Mouse (Mus musculus) spleen, adult 12 weeks (tissue): ENCODE results near the gene Omd.
"Not testable (repeated sequence)": the region's sequence is repeated elsewhere in the genome, so short reads cannot be mapped to it uniquely, and the experiment has no call there.

Source experiments
- DNase-seq: peaks from one replicate; pipeline ENCODE4 v3.0.0; 2022; ENCODE audit warnings: low spot score

Omd gene

DNA sequence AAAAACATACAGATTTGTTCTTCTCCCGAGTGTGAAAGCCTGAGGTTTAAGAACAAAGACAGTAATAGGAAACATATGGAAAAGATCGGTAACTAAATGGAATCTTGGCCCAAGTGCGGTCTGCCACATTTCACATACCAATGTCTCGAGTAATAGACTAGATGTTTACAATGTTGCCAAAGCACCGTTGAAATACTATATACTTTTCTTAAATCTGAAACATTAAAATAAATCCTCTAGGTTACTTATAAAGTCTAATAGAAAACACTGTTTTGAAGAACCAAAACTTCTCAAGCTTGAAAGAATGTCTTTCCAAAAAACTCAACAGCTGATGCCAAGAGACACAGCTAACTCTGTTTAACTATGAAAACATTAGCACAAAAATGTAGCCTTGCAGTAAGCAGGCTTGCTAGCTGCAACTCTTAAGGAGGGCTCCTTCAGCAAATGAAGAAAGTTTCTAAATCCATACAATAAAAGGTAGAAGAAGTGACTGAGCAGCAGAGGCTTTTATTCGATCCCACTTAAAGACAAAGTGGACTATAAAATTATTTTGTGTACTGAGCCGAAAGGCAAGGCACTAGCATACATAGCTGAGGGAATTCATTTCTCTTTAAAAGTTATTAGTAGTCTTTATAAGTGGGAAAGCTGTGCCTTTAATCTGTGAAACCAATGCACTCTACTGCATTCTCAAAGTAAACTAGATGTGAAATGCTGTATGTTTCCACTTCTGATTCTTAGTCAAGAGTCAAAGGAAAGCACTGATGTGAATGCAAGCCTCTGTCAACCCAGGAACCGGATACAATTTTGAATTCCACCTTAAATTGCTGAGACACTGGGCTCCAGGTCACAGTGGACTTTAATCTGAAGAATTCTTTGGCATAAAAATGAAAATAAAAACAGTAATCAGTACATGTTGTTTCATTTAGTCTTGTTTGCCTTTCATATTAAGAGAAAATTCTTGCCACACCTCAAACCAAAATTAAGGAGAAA is at the start of gene Omd:
Gene Omd (plus strand): TSS at position 922 of the 990 bp plus-strand sequence.
- DNase-seq = no peak

DNA sequence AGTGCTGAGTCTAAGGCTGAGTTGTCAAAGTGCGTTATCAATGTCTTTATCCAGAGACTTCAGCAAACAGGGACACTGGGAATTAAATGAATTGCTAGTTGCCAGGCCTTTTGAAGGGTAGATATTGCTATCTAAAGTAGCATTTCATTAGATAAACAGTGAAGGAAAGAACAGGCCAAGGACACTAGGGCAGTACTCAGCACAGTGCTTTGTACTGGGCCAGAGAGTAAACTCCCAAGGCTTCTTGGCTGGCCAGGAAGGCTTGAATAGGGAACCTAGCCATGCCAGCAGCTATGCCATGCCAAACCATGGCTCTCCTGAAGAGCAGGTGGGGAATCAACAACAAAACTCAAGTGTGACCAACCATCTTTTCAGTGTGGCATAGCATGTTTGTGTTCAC is 45.3 kb upstream of the Omd start:
- DNase-seq = no peak

DNA sequence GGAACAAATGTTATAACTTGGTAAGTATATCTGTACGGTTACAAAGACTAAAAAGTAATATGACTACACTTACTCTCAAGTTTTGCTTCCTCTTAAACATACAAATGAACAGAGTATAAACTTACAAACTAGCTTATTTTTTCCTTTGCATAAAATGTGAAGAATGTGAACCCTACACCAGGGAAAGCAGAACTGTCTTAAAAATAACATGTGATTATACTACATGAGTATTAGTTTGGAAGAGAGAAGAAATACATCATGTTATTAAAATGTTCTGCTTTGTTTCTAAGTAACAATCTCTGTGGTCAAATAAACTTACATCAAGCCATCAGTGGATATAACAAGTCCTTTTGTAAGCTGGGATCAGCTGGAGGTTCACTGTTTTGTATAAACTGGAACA is 43.6 kb upstream of the Omd start:
- DNase-seq = no peak

DNA sequence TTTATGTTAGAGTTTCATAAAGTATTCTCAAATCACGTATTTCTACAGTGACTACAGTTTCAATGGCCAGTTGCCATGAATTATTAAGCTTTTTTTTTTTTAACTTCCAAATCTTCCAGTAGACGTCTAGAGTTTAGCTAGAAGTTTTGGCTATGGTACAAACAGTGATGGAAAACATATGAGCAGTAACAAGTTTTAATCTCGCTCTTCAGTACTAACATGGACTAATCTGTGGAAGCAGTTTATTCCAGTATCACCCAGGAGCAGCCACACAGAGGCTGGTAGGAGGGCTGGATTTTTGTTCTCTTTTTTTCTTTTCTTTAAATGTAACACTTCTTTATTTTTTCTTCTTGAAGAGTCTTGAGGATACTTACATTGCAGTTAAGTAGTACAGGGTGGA is 38.0 kb upstream of the Omd start, which contains the start of gene Aspn:
Gene Aspn (plus strand): TSS at position 165 of the 400 bp plus-strand sequence.
- DNase-seq = no peak

DNA sequence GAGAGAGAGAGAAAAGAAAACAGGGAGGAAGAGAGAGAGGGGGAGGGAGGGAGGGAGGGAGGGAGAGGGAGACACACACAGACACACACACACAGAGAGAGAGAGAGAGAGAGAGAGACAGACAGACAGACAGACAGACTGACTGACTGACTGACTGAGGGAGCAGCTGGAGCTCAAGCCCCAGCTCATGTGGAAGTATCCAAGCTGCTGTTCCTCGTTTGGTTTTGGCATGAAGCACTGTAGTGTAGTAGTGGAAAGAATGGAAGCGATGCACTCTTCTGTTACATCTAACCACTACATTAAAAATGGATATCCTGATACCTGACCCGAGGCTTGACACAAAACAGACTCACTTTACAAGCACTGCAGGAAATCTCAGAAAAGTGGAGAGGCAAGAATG is 36.6 kb upstream of the Omd start:
- DNase-seq = no peak

DNA sequence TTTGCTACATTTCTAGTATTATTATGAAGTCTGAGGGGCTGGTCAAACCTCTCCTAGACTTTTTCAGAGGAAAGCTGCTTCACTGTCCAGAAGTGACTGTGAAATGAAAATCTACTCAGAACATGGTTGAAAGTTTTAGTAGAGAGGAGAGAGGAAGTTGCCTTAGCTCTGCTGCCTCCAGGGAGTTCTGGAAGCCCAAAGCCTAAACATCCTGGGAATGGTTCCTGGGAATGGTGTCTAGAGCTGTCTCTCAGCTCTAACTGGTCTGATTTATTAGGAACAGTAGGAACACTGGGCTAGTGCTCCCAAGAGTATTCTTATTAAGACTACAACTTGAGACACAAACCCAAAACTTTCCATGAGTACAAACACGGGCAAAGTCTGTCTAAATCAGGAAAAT is 35.7 kb upstream of the Omd start:
- no peak for DNase-seq

DNA sequence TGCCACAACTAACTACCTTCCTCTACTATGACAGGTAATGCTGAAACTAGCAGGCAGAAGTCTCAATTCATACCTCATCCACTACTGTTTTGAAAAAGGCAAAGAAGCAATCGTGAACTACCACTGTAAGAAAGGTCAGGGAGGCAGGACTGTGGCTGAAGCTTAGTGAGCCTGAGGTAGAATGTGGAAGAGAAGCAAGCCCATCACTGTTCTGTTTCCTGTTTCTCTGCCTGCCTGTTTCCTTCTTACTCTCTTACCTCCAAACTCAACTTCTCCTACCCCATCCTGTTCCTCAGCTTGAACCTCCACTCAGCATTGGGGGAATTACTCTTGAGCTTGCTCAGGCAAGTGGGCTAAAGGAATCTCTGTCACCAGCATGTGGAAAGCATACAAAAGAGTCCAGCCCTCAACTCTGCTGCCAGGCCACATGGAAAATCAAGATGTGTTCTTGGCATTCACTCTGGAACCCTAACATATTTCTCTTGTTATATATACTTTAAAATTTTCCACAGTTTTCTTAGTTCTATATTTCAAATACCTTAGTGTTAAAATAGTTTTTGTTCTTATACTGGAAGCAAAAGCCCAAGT is 34.6 kb upstream of the Omd start:
- DNase-seq = no peak

DNA sequence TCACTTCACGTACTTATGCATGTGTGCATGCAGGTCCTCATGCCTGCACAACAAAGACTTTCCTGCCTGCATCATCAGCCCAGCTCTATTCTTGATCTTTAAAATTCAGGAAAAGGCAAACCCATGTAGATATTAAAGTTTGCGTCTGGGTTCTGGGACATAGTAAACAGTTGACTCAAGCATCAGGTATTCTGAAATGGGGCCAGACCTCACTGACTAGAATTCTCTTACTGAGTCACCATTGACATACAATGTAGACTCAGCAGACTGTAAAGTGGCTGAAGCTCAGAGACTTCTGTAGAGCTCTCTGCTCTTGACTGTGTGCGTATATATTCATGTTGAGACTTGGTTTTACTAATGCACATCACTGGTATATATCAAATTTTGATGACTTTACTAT is 32.6 kb upstream of the Omd start:
- no peak for DNase-seq

DNA sequence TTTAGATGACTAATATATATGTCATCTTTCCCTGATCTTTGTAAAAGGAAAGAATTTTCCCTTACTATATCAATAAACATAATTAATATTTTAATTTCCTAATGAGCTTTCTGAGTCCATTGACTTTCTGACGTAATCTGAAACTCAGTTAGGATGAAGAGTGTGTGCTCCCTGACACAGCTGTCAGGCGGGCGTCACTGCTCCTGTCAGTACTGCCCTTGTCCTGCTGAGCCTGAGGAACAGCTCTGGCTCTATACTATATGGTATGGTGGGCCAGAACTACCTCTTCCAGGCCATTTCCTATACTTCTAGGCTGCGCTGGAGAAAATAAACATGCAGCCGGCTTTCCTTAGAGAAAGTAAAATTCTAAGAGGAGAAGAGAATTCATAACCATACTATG is 27.7 kb upstream of the Omd start:
- no peak for DNase-seq

DNA sequence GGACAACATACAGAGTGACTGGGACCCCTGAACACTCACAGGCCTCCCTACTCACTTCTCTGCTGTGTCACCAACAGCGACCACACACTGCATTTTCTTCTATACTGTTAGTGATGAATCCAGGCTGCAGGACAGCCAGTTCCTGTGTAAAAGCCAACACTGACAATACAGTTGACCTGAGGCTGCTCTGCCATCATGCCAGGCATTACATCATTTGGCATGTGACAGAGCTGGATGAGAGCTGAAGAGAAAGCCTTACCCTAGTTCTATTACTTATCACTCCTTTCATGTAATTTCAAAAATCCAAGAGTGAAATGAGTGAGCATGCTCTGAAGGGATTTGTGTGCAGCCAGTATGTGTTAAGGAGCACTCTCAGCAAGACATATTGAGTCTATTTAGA is 26.1 kb upstream of the Omd start:
- no peak for DNase-seq

DNA sequence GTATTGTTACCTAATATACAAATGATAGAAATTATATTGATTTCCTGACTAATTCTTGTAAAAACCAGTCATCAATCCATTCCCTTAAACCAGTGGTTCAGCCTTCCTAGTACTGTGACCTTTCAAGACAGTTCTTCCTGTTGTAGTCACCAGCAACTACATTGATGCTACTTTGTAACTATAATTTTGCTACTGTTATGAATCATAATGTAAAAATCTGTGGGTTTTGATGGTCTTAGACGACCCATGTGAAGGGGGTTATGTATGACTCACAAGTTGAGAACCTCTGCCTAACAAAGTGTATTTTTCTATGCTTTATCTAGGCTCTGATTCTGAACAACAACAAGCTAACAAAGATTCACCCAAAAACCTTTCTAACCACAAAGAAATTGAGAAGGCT is 25.3 kb upstream of the Omd start:
- no peak for DNase-seq

DNA sequence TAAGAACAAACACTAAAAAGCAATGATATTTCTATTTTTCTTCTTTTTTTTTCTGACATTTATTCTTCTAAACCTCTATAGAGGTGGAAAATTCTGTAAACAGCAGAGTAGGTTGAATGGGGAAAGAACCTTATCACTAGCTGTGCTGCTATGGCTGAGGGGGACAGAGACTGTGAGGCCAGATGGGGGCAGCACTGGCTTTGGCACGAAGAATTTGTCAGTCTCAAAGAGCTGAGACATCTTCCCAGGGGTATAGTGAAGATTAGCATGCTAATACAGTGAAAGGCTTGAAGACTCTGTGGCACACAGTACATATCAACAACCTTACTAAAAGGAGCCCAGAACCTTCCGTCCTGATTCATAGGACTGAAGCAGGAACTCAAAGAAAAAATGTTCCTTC is 23.1 kb upstream of the Omd start:
- no peak for DNase-seq

DNA sequence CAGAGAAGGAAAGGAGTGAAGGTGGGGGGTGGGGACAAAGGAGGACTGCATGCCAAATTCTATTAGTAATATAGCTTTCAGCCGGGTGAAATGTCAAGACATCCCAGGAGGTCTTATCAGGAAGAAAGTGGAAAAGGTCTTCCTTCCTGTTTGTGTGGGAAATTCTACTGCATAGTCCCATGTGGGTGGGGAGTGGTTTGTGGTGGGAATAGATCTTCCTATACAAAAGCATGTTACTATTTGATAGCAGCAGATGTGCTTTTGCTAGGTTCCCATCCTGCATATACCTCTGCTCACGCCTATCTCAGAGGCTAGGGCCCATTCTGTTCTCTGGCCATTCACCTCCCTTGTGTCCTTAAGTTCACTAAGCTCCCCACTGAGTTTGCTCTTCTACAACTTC is 21.4 kb upstream of the Omd start:
- DNase-seq = no peak

DNA sequence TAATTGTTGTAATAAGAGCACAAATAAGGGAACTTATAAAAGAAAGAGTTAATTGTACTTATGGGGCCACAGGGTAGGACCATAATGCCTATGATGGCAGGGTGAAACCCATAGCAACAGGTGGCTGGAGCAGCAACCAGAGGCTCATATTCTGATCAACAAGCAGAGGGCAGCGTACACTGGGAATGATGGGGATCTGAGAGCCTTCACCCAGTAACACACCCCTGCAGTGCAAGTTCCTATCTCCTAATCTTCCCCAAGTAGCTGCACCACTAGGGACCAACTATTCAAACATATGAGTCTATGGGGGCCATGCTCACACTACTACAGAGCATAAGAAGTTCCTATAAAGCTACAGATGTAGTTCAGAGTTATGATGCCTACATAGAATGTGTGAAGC is 17.9 kb upstream of the Omd start:
- DNase-seq = no peak

DNA sequence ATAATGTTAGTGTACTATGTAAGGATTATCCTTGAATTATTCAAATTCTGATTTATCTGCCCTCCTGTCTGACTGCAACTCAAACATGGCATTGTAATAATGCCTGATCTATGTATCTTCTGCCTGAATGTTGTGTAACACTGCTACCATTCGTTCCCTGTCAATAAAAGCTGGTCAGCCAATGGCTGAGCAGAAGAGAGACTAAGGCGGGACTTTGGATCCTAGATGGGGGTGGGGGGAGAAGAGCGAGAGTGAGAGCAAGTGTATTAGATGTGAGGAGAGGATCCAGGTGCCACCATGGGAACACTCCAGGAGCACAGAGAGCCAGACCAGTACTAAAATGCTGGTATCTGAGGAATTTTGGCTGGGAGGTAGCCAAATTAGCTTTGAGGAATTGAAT is 11.9 kb upstream of the Omd start:
- no peak for DNase-seq

DNA sequence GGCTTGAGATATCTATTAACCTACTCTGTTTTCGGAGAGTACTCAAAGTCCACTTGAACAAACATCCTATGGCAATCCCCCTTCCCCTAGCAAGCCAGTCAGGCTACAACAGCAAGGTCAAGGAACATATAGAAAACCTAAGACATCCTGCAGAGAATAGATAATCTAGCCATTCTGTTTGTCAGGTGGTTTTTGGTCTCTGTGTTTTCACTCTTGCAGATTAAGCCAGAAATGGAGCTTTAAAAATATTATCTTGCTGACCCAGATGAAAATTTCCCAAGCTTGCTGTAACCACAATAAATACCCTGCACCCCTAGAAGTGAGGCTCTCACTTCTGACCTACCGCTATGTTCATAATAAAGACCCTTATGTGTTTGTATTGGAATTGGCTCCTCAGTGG is 10.8 kb upstream of the Omd start:
- no peak for DNase-seq

DNA sequence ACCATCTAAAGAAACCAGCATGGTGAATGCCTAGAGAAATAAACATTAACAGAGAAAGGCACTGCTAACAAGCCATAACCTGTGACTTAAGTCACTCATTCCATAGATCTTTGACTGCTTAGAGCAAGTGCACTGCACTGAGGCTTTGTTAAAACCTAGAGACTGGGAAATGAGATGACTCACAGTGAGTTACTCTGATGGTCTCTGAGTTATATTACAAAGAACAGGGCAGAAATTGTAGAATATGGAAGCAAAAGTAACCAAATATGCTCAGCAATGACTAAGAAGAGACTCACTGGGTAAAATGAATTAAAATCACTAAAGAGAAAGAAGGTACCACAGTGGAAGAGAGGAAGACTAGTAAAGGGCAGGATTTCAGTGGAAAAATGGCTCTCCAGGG is 1.6 kb downstream of the Omd start:
- no peak for DNase-seq

DNA sequence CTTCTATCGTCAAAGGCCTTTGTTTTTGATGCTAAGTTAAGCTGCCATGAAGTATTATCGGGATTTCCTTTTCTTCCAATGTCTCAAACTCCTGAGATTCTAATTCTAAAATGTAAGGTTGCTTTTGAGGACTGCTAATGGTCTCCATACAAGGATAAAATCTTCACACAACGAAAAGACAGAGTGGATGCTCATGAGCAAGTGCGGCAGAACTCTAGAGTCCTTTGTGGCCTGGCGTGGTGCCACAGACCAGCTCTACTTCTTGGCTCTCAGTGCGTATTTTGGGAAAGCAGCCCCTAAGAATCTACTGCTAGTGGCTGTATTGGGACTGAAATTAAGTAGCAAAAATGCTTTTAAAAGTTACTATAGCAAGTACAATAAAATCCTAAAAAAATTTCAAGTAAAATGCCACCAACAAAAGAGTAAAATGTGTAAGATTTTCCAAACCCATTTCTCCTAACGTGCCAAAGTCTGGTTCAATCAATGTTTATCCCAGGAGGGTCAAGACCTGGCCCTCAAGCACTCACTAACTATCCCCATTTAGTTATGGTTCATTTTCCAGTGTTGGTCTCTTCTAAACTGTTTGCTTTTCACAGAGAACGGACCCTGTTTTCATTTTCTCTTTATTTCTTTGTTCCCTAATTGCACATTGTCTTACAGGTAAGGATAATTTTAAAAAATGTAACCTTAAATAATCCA is 2.2 kb downstream of the Omd start:
- no peak for DNase-seq

DNA sequence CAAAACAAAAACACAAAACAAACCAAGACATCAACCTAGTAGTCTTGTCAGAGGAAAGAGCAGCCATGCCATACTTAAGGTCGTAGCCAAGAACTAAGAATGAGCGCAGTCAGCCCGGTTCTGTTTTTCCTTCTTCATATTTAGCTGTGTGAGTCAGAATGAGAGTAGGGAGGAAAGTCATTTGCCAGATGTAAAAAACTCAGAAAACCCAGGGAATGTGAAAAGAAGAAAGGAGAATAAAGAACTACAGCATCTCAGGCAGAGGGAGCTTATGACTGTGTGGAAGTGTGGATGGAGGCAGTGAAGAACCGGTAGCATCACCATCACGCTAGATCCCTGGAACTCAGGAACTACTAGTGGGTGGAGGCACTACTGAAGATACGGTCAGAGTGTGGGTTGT is 3.8 kb downstream of the Omd start:
- no peak for DNase-seq

DNA sequence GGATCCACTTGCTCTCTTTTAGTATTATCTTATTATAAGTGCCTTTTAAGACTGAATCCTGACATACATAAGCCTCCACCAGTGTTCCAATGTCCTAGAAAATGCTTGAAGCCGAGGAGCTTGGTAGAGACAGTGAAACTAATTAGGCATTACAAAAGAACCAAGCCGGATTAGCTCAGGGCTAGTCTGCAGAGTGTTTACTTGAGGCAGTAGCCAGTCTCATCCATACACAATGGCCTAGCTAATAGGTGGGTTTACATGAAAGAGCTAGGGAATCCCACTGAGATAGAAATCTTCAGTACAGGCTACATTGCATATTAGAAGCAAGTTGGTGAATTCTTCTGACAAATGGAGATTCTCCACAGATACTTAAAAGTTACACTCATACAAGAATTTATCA is 20.3 kb downstream of the Omd start:
- not testable (repeated sequence) for DNase-seq

DNA sequence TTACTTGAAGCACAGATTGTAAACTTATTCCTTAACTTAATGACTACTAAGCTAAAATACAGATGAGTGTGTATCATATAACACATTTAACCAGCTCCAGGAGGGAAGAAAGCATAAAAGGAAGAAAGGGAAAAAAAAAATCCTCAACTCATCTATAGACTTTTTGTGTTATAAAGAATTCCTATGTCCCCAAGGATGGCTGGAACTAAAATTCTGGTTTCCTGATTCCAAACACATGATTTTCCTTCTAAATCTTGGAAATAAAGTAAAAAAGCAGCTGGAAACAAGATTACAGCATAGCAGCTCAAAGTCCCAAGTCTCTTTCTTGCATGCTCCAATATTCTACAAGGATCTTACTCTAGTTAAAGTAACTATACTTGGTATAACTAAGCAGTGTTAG is 21.3 kb downstream of the Omd start:
- no peak for DNase-seq

DNA sequence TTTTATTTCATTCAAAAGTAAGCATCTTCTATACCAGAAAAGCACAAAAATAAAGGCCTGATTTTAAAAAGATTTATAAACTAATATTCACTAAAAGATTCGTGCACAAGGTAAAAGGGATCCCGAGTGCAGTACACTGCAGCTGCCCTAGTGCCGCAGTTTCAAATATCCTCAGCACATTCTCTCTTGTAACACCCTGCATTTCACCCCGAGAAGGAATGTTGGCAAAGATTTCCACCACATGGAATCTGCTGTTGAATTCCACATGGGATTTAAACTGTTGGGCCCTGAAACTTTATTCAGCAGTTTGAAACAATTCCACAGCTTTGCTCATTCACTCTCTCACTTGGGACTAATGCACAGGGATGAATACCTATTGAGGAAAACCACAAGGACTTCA is 25.5 kb downstream of the Omd start, which contains the start of gene Ogn:
Gene Ogn (plus strand): TSS at position 333 of the 400 bp plus-strand sequence.
- no peak for DNase-seq
